Mouse (Mus musculus): ENCODE data around the gene Gm28374. TPM values are rescaled to one million over a fixed set of nuclear protein-coding genes. Genes with fewer than 3 reads are reported as not detected.

Gene Gm28374
- total and polyA plus RNA-seq, 3 experiments = 0.40 TPM; not detected in 2

DNA sequence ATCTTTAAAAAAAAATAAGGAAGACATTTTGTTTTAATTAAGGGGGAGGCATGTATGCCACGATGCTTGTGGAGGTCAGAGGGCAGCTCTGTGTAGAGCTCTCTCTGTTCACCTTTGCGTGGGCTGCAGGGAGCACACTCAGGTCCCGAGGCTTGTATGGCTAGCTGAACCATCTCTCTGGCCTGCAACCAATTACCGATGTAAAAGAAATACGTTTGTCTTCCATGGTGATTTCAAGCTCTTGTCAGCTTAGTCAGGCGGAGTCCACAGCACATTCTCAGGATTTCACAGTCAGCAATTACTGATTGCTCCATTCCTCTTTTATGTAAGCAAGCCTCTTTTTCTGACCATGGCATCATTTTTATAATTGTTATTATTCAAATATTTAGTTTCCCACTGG lies 19.1 kb upstream of the Gm28374 start:
- Histone ChIP-seq H3K36me3 (replicated peaks in 1 of 2; ENCODE audit: control insufficient read depth in 1 of 2, insufficient read depth in 1 of 2, low read length in 1 of 2) (peaks cover 12 to 50% of the 10 kb centered on the region in 2 experiments), H3K9ac (ENCODE audit: insufficient read depth, low read depth) (no peak overlapping the region), H3K9me3 (replicated peaks; ENCODE audit: low read length) (no peaks in the 10 kb centered on the region), H3K4me3 (replicated peaks in 1 of 3; ENCODE audit: low read depth in 2 of 3, low read length in 2 of 3, poor library complexity in 1 of 3) (no peak overlapping the region), H3K27me3 (replicated peaks) (no peaks in the 10 kb centered on the region), H3K79me2 (replicated peaks; ENCODE audit: control insufficient read depth, extremely low read depth, insufficient read depth, poor library complexity, severe bottlenecking) (no peaks in the 10 kb centered on the region), H3K27ac (ENCODE audit: insufficient read depth, low read depth) (no peak overlapping the region), H3K4me2 (ENCODE audit: insufficient read depth, low read depth, poor library complexity, severe bottlenecking) (no peak overlapping the region), H3K4me1 (ENCODE audit: control insufficient read depth in 1 of 2, insufficient read depth in 2 of 2) (peaks cover 0 to 7% of the 10 kb centered on the region in 2 experiments; a peak in 2 of 4 replicates)
- in situ Hi-C loops (cut with MboI; ENCODE audit: low pct_ligation_motif_present, low pct_unique_long_range_greater_than_20kb, low sequenced_read_pairs) = no loop called here
- 0 out of 2 replicates have a peak, but pooled peaks have one; percentile 20 for TF ChIP-seq ZMIZ1 (IDR thresholded peaks at IDR 0.05; ENCODE audit: low read depth, low read length)
- no peak for TF ChIP-seq MEF2A (IDR thresholded peaks at IDR 0.05; ENCODE audit: borderline replicate concordance, low read depth, low read length)
- TF ChIP-seq MAX (IDR thresholded peaks at IDR 0.05; ENCODE audit: low read length) = no peak
- DNase-seq (ENCODE audit: extremely low read depth) = no peak
- dilution Hi-C loops (cut with MboI; ENCODE audit: extremely low pct_ligation_motif_present, extremely low pct_unique_long_range_greater_than_20kb, low sequenced_read_pairs) = no loop called here

DNA sequence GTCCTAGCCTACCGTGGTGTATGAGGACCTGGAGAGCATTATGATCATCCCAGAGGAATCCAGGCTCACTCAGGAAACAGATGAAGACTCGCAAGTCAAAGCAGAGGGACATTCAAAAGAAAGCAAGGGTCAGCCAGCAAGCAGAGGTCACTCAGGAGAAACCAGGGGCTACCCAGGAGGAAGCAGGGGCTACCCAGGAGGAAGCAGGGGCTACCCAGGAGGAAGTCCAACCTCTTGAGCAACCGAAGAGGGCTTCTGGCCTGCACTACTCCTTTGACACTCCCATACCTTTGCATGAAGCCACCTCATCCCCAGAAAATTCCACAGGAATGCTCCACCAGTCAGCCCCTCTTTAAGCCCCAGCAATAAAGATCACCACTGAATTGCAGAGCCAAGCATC lies 15.8 kb upstream of the Gm28374 start:
- TF ChIP-seq NRF1 (IDR thresholded peaks at IDR 0.05; ENCODE audit: low read depth, low read length) = no peak
- Histone ChIP-seq H3K36me3 (replicated peaks in 1 of 2; ENCODE audit: control insufficient read depth in 1 of 2, insufficient read depth in 1 of 2, low read length in 1 of 2) (peaks cover 34 to 69% of the 10 kb centered on the region in 2 experiments), H3K9ac (ENCODE audit: insufficient read depth, low read depth) (no peak overlapping the region), H3K27ac (ENCODE audit: insufficient read depth, low read depth) (no peak overlapping the region), H3K4me3 (replicated peaks in 1 of 3; ENCODE audit: low read depth in 2 of 3, low read length in 2 of 3, poor library complexity in 1 of 3) (no peak overlapping the region), H3K79me2 (replicated peaks; ENCODE audit: control insufficient read depth, extremely low read depth, insufficient read depth, poor library complexity, severe bottlenecking) (no peaks in the 10 kb centered on the region), H3K27me3 (replicated peaks) (no peaks in the 10 kb centered on the region), H3K4me1 (ENCODE audit: control insufficient read depth in 1 of 2, insufficient read depth in 2 of 2) (0 out of 4 replicates have a peak, but pooled peaks cover 0 to 2% of the 10 kb centered on the region in 2 experiments), H3K4me2 (ENCODE audit: insufficient read depth, low read depth, poor library complexity, severe bottlenecking) (no peak overlapping the region), H3K9me3 (replicated peaks; ENCODE audit: low read length) (no peaks in the 10 kb centered on the region)
- dilution Hi-C loops (cut with MboI; ENCODE audit: extremely low pct_ligation_motif_present, extremely low pct_unique_long_range_greater_than_20kb, low sequenced_read_pairs) (no loop called here), in situ Hi-C loops (cut with MboI; ENCODE audit: low pct_ligation_motif_present, low pct_unique_long_range_greater_than_20kb, low sequenced_read_pairs) (no loop called here)
- no peak for DNase-seq (ENCODE audit: extremely low read depth)

DNA sequence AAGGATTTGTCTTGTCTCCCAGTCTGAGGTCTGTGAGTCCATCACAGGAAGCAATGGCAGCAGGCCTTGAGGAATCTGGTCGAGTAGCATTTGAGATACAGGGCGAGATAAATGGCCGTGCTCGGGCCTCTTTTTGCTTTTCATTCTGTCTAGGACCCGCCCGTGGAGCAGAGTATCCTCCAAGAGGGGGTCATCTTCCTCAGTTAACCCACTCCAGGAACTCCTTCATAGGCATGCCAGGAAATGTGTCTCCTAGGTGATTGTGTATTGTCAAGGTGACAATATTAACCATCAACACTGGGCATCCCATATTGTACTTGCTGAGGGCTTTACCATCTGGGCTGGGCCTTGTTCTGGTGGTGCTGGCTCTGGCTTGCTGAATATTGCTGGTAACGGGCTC lies 12.1 kb upstream of the Gm28374 start, which contains the start of gene AC131692.1:
TSS of gene AC131692.1 (plus strand) at position 301 of the 400 bp plus-strand sequence.
- Histone ChIP-seq H3K9me3 (replicated peaks; ENCODE audit: low read length) (no peaks in the 10 kb centered on the region), H3K79me2 (replicated peaks; ENCODE audit: control insufficient read depth, extremely low read depth, insufficient read depth, poor library complexity, severe bottlenecking) (peaks cover 11% of the 10 kb centered on the region), H3K27ac (ENCODE audit: insufficient read depth, low read depth) (no peak within 1 kb of the TSS), H3K27me3 (replicated peaks) (no peaks in the 10 kb centered on the region), H3K4me1 (ENCODE audit: control insufficient read depth in 1 of 2, insufficient read depth in 2 of 2) (peaks cover 0 to 5% of the 10 kb centered on the region in 2 experiments; a peak in 1 of 4 replicates), H3K36me3 (replicated peaks in 1 of 2; ENCODE audit: control insufficient read depth in 1 of 2, insufficient read depth in 1 of 2, low read length in 1 of 2) (peaks cover 65 to 91% of the 10 kb centered on the region in 2 experiments), H3K9ac (ENCODE audit: insufficient read depth, low read depth) (no peak within 1 kb of the TSS), H3K4me3 (replicated peaks in 1 of 3; ENCODE audit: low read depth in 2 of 3, low read length in 2 of 3, poor library complexity in 1 of 3) (no peak within 1 kb of the TSS), H3K4me2 (ENCODE audit: insufficient read depth, low read depth, poor library complexity, severe bottlenecking) (no peak within 1 kb of the TSS)
- DNase-seq (ENCODE audit: extremely low read depth) = no peak
- TF ChIP-seq USF1 (IDR thresholded peaks at IDR 0.05; ENCODE audit: low read depth, low read length) (no peak), TBP (conservative IDR thresholded peaks at IDR 0.05; ENCODE audit: low read depth, low read length) (no peak), MAZ (IDR thresholded peaks at IDR 0.05; ENCODE audit: low read depth, low read length) (no peak), CHD2 (IDR thresholded peaks at IDR 0.05; ENCODE audit: low read length) (no peak), ETS1 (conservative IDR thresholded peaks at IDR 0.05; ENCODE audit: low read depth, low read length) (no peak), GABPA (IDR thresholded peaks at IDR 0.05; ENCODE audit: insufficient replicate concordance, low read depth, low read length) (no peak), MYC (IDR thresholded peaks at IDR 0.05; ENCODE audit: low read depth, low read length) (no peak), MAX (IDR thresholded peaks at IDR 0.05; ENCODE audit: low read length) (no peak), RAD21 (IDR thresholded peaks at IDR 0.05; ENCODE audit: low read depth, low read length) (no peak), ZNF384 (IDR thresholded peaks at IDR 0.05; ENCODE audit: low read depth, low read length) (no peak), ZMIZ1 (IDR thresholded peaks at IDR 0.05; ENCODE audit: low read depth, low read length) (no peak), IRF4 (IDR thresholded peaks at IDR 0.05; ENCODE audit: low read depth, low read length) (no peak)
- in situ Hi-C loops (cut with MboI; ENCODE audit: low pct_ligation_motif_present, low pct_unique_long_range_greater_than_20kb, low sequenced_read_pairs) (no loop called here), dilution Hi-C loops (cut with MboI; ENCODE audit: extremely low pct_ligation_motif_present, extremely low pct_unique_long_range_greater_than_20kb, low sequenced_read_pairs) (no loop called here)

All from CH12.LX (cell line).